Mouse (Mus musculus): Measurements from ENCODE around the gene Ptprk. TPM values are rescaled to one million over a fixed set of nuclear protein-coding genes. Genes with fewer than 3 reads are reported as not detected.

Ptprk gene
- polyA plus RNA-seq, 1 experiment from 2014 or later, result 22.3 TPM

GRCm38 (mm10) chr10:28171196-28171595, 96.6 kb downstream of the Ptprk start:
- Histone ChIP-seq H3K27ac (replicated peaks; ENCODE audit: low read depth, low read length) (no peak overlapping the region), H3K36me3 (replicated peaks; ENCODE audit: control insufficient read depth, insufficient read depth, low read depth, low read length) (no peaks in the 10 kb centered on the region), H3K4me1 (ENCODE audit: control insufficient read depth, insufficient read depth, low read length) (no peaks in the 10 kb centered on the region), H3K27me3 (ENCODE audit: control insufficient read depth, insufficient read depth, low read length) (no peaks in the 10 kb centered on the region), H3K9me3 (replicated peaks; ENCODE audit: control insufficient read depth, low read length) (no peaks in the 10 kb centered on the region), H3K4me3 (ENCODE audit: low read depth, low read length) (no peak overlapping the region), H3K9ac (replicated peaks; ENCODE audit: low read length) (no peak overlapping the region), H3K4me2 (ENCODE audit: low read depth, low read length) (no peak overlapping the region)
- no peak for ATAC-seq (replicated peaks; ENCODE audit: insufficient number of reproducible peaks, low FRiP score, low TSS enrichment, low read depth)
- DNase-seq (ENCODE audit: low spot score), result no peak
- 94% methylated on average over 1 of the region's 1 CpGs for WGBS

GRCm38 (mm10) chr10:28178876-28179275, 104.3 kb downstream of the Ptprk start:
- no peak overlapping the region for H3K27ac ChIP-seq (replicated peaks; ENCODE audit: low read depth, low read length)
- H3K4me2 ChIP-seq (ENCODE audit: low read depth, low read length), result no peak overlapping the region
- H3K27me3 ChIP-seq (ENCODE audit: control insufficient read depth, insufficient read depth, low read length), result no peaks in the 10 kb centered on the region
- H3K4me1 ChIP-seq (ENCODE audit: control insufficient read depth, insufficient read depth, low read length), result no peaks in the 10 kb centered on the region
- no peaks in the 10 kb centered on the region for H3K9me3 ChIP-seq (replicated peaks; ENCODE audit: control insufficient read depth, low read length)
- no peak for DNase-seq (ENCODE audit: low spot score)
- ATAC-seq (replicated peaks; ENCODE audit: insufficient number of reproducible peaks, low FRiP score, low TSS enrichment, low read depth), result no peak
- 64% methylated on average over 4 of the region's 4 CpGs for WGBS
- H3K36me3 ChIP-seq (replicated peaks; ENCODE audit: control insufficient read depth, insufficient read depth, low read depth, low read length), result no peaks in the 10 kb centered on the region
- no peak overlapping the region for H3K4me3 ChIP-seq (ENCODE audit: low read depth, low read length)
- no peak overlapping the region for H3K9ac ChIP-seq (replicated peaks; ENCODE audit: low read length)

GRCm38 (mm10) chr10:28182081-28182480, 107.5 kb downstream of the Ptprk start:
- DNase-seq (ENCODE audit: low spot score), result no peak
- no peak overlapping the region for H3K9ac ChIP-seq (replicated peaks; ENCODE audit: low read length)
- no peaks in the 10 kb centered on the region for H3K36me3 ChIP-seq (replicated peaks; ENCODE audit: control insufficient read depth, insufficient read depth, low read depth, low read length)
- H3K9me3 ChIP-seq (replicated peaks; ENCODE audit: control insufficient read depth, low read length), result no peaks in the 10 kb centered on the region
- ATAC-seq (replicated peaks; ENCODE audit: insufficient number of reproducible peaks, low FRiP score, low TSS enrichment, low read depth), result no peak
- H3K27ac ChIP-seq (replicated peaks; ENCODE audit: low read depth, low read length), result no peak overlapping the region
- no peak overlapping the region for H3K4me2 ChIP-seq (ENCODE audit: low read depth, low read length)
- no peaks in the 10 kb centered on the region for H3K4me1 ChIP-seq (ENCODE audit: control insufficient read depth, insufficient read depth, low read length)
- WGBS, result 89% methylated on average over 3 of the region's 3 CpGs
- H3K4me3 ChIP-seq (ENCODE audit: low read depth, low read length), result no peak overlapping the region
- H3K27me3 ChIP-seq (ENCODE audit: control insufficient read depth, insufficient read depth, low read length), result no peaks in the 10 kb centered on the region

GRCm38 (mm10) chr10:28184675-28185074, 110.1 kb downstream of the Ptprk start:
- Histone ChIP-seq H3K4me2 (ENCODE audit: low read depth, low read length) (no peak overlapping the region), H3K9ac (replicated peaks; ENCODE audit: low read length) (no peak overlapping the region), H3K4me3 (ENCODE audit: low read depth, low read length) (no peak overlapping the region), H3K27me3 (ENCODE audit: control insufficient read depth, insufficient read depth, low read length) (no peaks in the 10 kb centered on the region), H3K9me3 (replicated peaks; ENCODE audit: control insufficient read depth, low read length) (no peaks in the 10 kb centered on the region), H3K27ac (replicated peaks; ENCODE audit: low read depth, low read length) (no peak overlapping the region), H3K36me3 (replicated peaks; ENCODE audit: control insufficient read depth, insufficient read depth, low read depth, low read length) (no peaks in the 10 kb centered on the region), H3K4me1 (ENCODE audit: control insufficient read depth, insufficient read depth, low read length) (no peaks in the 10 kb centered on the region)
- DNase-seq (ENCODE audit: low spot score), result no peak
- no peak for ATAC-seq (replicated peaks; ENCODE audit: insufficient number of reproducible peaks, low FRiP score, low TSS enrichment, low read depth)
- 74% methylated on average over 6 of the region's 6 CpGs for WGBS

GRCm38 (mm10) chr10:28185326-28185725, 110.7 kb downstream of the Ptprk start:
- Histone ChIP-seq H3K9me3 (replicated peaks; ENCODE audit: control insufficient read depth, low read length) (no peaks in the 10 kb centered on the region), H3K4me3 (ENCODE audit: low read depth, low read length) (no peak overlapping the region), H3K4me1 (ENCODE audit: control insufficient read depth, insufficient read depth, low read length) (no peaks in the 10 kb centered on the region), H3K27ac (replicated peaks; ENCODE audit: low read depth, low read length) (no peak overlapping the region), H3K4me2 (ENCODE audit: low read depth, low read length) (no peak overlapping the region), H3K27me3 (ENCODE audit: control insufficient read depth, insufficient read depth, low read length) (no peaks in the 10 kb centered on the region), H3K36me3 (replicated peaks; ENCODE audit: control insufficient read depth, insufficient read depth, low read depth, low read length) (no peaks in the 10 kb centered on the region), H3K9ac (replicated peaks; ENCODE audit: low read length) (no peak overlapping the region)
- no peak for ATAC-seq (replicated peaks; ENCODE audit: insufficient number of reproducible peaks, low FRiP score, low TSS enrichment, low read depth)
- DNase-seq (ENCODE audit: low spot score), result no peak
- 41% methylated on average over 4 of the region's 4 CpGs for WGBS

GRCm38 (mm10) chr10:28186018-28186800, 111.6 kb downstream of the Ptprk start:
- DNase-seq (ENCODE audit: low spot score), result no peak
- no peak overlapping the region for H3K27ac ChIP-seq (replicated peaks; ENCODE audit: low read depth, low read length)
- H3K4me2 ChIP-seq (ENCODE audit: low read depth, low read length), result no peak overlapping the region
- H3K36me3 ChIP-seq (replicated peaks; ENCODE audit: control insufficient read depth, insufficient read depth, low read depth, low read length), result no peaks in the 10 kb centered on the region
- H3K4me3 ChIP-seq (ENCODE audit: low read depth, low read length), result no peak overlapping the region
- WGBS, result 37% methylated on average over 4 of the region's 4 CpGs
- no peak for ATAC-seq (replicated peaks; ENCODE audit: insufficient number of reproducible peaks, low FRiP score, low TSS enrichment, low read depth)
- no peak overlapping the region for H3K9ac ChIP-seq (replicated peaks; ENCODE audit: low read length)
- no peaks in the 10 kb centered on the region for H3K9me3 ChIP-seq (replicated peaks; ENCODE audit: control insufficient read depth, low read length)
- no peaks in the 10 kb centered on the region for H3K27me3 ChIP-seq (ENCODE audit: control insufficient read depth, insufficient read depth, low read length)
- H3K4me1 ChIP-seq (ENCODE audit: control insufficient read depth, insufficient read depth, low read length), result no peaks in the 10 kb centered on the region

- Histone ChIP-seq H3K4me3 (ENCODE audit: low read depth, low read length) (no peak overlapping the region), H3K9ac (replicated peaks; ENCODE audit: low read length) (no peak overlapping the region), H3K4me1 (ENCODE audit: control insufficient read depth, insufficient read depth, low read length) (no peaks in the 10 kb centered on the region), H3K27ac (replicated peaks; ENCODE audit: low read depth, low read length) (no peak overlapping the region), H3K27me3 (ENCODE audit: control insufficient read depth, insufficient read depth, low read length) (no peaks in the 10 kb centered on the region), H3K9me3 (replicated peaks; ENCODE audit: control insufficient read depth, low read length) (no peaks in the 10 kb centered on the region), H3K4me2 (ENCODE audit: low read depth, low read length) (no peak overlapping the region), H3K36me3 (replicated peaks; ENCODE audit: control insufficient read depth, insufficient read depth, low read depth, low read length) (no peaks in the 10 kb centered on the region)
- no peak for ATAC-seq (replicated peaks; ENCODE audit: insufficient number of reproducible peaks, low FRiP score, low TSS enrichment, low read depth)
- 87% methylated on average over 5 of the region's 5 CpGs for WGBS
- DNase-seq (ENCODE audit: low spot score), result no peak
Measured at GRCm38 (mm10) chr10:28191440-28191839, 116.8 kb downstream of the Ptprk start.

GRCm38 (mm10) chr10:28193630-28194029, 119.0 kb downstream of the Ptprk start:
- H3K27me3 ChIP-seq (ENCODE audit: control insufficient read depth, insufficient read depth, low read length), result no peaks in the 10 kb centered on the region
- WGBS, result 79% methylated on average over 5 of the region's 5 CpGs
- ATAC-seq (replicated peaks; ENCODE audit: insufficient number of reproducible peaks, low FRiP score, low TSS enrichment, low read depth), result no peak

More at GRCm38 (mm10) chr10:28193630-28194029, 119.0 kb downstream of the Ptprk start:
- no peak overlapping the region for H3K4me3 ChIP-seq (ENCODE audit: low read depth, low read length)
- H3K9me3 ChIP-seq (replicated peaks; ENCODE audit: control insufficient read depth, low read length), result no peaks in the 10 kb centered on the region
- no peak for DNase-seq (ENCODE audit: low spot score)
- H3K4me1 ChIP-seq (ENCODE audit: control insufficient read depth, insufficient read depth, low read length), result no peaks in the 10 kb centered on the region
- H3K27ac ChIP-seq (replicated peaks; ENCODE audit: low read depth, low read length), result no peak overlapping the region
- H3K36me3 ChIP-seq (replicated peaks; ENCODE audit: control insufficient read depth, insufficient read depth, low read depth, low read length), result no peaks in the 10 kb centered on the region
- H3K9ac ChIP-seq (replicated peaks; ENCODE audit: low read length), result no peak overlapping the region
- no peak overlapping the region for H3K4me2 ChIP-seq (ENCODE audit: low read depth, low read length)
